Mouse (Mus musculus) lung, postnatal 0 days (tissue): Measurements from ENCODE around the gene Ost4.

Experiments
- CTCF ChIP-seq: IDR thresholded peaks from 2 replicates; pipeline ENCODE4 v1.5.1; 2016; ENCODE audit warnings: antibody characterized with exemption, mild to moderate bottlenecking
- EP300 ChIP-seq: IDR thresholded peaks from 2 replicates; pipeline ENCODE4 v1.6.1; 2016; ENCODE audit warnings: antibody characterized with exemption, mild to moderate bottlenecking, control low read depth

GRCm38 (mm10) chr5:30927945-30928529 lies 20.4 kb upstream of the Ost4 start:
- TF ChIP-seq CTCF = no peak
- no peak for TF ChIP-seq EP300
